Mouse (Mus musculus) left cerebral cortex, adult 11 months (tissue): Measurements from ENCODE around the gene Taar7f.
"Not testable (repeated sequence)": the region's sequence is repeated elsewhere in the genome, so short reads cannot be mapped to it uniquely, and the experiment has no call there.

Source experiments
- DNase-seq: peaks from one replicate; pipeline ENCODE4 v3.0.0; 2022; ENCODE audit warnings: low spot score

The Taar7f gene

GRCm38 (mm10) chr10:24049210-24049609 is at the start of gene Taar7f:
Gene Taar7f, plus strand, starts transcription at chr10:24049510.
- no peak for DNase-seq

GRCm38 (mm10) chr10:23999639-24000038 is 49.7 kb upstream of the Taar7f start, which contains the start of gene Taar7b:
Gene Taar7b, plus strand, starts transcription at chr10:23999939.
- no peak for DNase-seq

- DNase-seq: no peak
Measured at GRCm38 (mm10) chr10:24006442-24006841, 42.9 kb upstream of the Taar7f start.

- DNase-seq: no peak
Measured at GRCm38 (mm10) chr10:24007034-24007433, 42.3 kb upstream of the Taar7f start.

GRCm38 (mm10) chr10:24008143-24008542 is 41.2 kb upstream of the Taar7f start:
- no peak for DNase-seq

- no peak for DNase-seq
Measured at GRCm38 (mm10) chr10:24026922-24027321, 22.4 kb upstream of the Taar7f start, which contains the start of gene Taar7d. Gene Taar7d, plus strand, starts transcription at chr10:24027222.

- DNase-seq: no peak
Measured at GRCm38 (mm10) chr10:24031347-24031746, 18.0 kb upstream of the Taar7f start.

- no peak for DNase-seq
Measured at GRCm38 (mm10) chr10:24037314-24037713, 12.0 kb upstream of the Taar7f start, which contains the start of gene Taar7e. Gene Taar7e, plus strand, starts transcription at chr10:24037614.

- no peak for DNase-seq
Measured at GRCm38 (mm10) chr10:24040120-24040869, 9.0 kb upstream of the Taar7f start.

- no peak for DNase-seq
Measured at GRCm38 (mm10) chr10:24052039-24052438, 2.7 kb downstream of the Taar7f start.

- DNase-seq: no peak
Measured at GRCm38 (mm10) chr10:24058986-24059385, 9.7 kb downstream of the Taar7f start.

GRCm38 (mm10) chr10:24074751-24075150 is 25.4 kb downstream of the Taar7f start:
- not testable (repeated sequence) for DNase-seq

GRCm38 (mm10) chr10:24076200-24076599 is 26.9 kb downstream of the Taar7f start, which contains the start of gene Taar8a:
Gene Taar8a, plus strand, starts transcription at chr10:24076500.
- not testable (repeated sequence) for DNase-seq

GRCm38 (mm10) chr10:24080166-24080565 is 30.9 kb downstream of the Taar7f start:
- DNase-seq: no peak

- DNase-seq: no peak
Measured at GRCm38 (mm10) chr10:24085936-24086335, 36.6 kb downstream of the Taar7f start.

GRCm38 (mm10) chr10:24086555-24086954 is 37.2 kb downstream of the Taar7f start:
- no peak for DNase-seq

- no peak for DNase-seq
Measured at GRCm38 (mm10) chr10:24087168-24087567, 37.9 kb downstream of the Taar7f start.

- DNase-seq: no peak
Measured at GRCm38 (mm10) chr10:24092194-24092593, 42.9 kb downstream of the Taar7f start, which contains the start of gene Taar8b. Gene Taar8b, minus strand, starts transcription at chr10:24092294.

GRCm38 (mm10) chr10:24097010-24097409 is 47.7 kb downstream of the Taar7f start:
- not testable (repeated sequence) for DNase-seq
